Mouse (Mus musculus) left cerebral cortex, postnatal 10 days (tissue): Measurements from ENCODE around the gene Cpn2. TPM values are rescaled to one million over a fixed set of nuclear protein-coding genes. Genes with fewer than 3 reads are reported as not detected.
A peak's percentile ranks its signal among the peaks of the same experiment; 100 is the strongest.

Experiments
- DNase-seq, 2 experiments: peaks; one replicate each; pipeline ENCODE4 v3.0.0; 2021 to 2022; ENCODE audit warnings: low spot score in 2 of 2, mixed read lengths in 1 of 2; ENCODE audit errors: extremely low spot score in 1 of 2
- intact Hi-C: fragments of 180-260 bp; cut with DNase I; formaldehyde crosslinking; loops from one replicate; pipeline ENCODE4 v1.15.1; 2025
- total RNA-seq, 2 experiments: library from RNA; stranded (reverse); gene quantifications; 2 replicates each; pipeline ENCODE4 v1.2.3; 2021

Cpn2 gene
- total RNA-seq, result not detected

GRCm38 (mm10) chr16:30267359-30267758 lies at the start of gene Cpn2:
Gene Cpn2, minus strand, starts transcription at chr16:30267499.
- intact Hi-C loops, result no loop called here
- no peak for DNase-seq

DNA sequence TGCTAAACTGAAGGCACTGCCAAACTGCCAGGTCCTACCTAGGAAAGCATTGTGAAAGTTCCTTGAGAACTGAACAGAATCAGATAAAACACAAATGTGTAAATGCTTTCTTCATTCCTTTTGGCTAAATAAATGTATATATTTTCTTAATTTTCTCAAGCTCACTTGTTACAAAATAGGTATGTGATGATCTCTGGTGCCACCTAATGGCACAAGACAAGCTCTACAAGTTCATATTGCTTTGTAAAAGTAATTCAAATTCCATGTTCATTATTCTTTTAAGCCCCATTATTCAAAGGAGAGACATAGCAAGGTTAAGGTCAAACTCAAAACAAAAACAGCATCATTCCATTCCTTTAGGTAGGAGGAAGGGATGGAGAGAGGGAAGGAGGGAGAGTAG lies 46.9 kb upstream of the Cpn2 start:
- intact Hi-C loops, result loop anchor here (10.0 kb wide), 1 partner anchor 669 kb away; no protein-coding TSS in a partner anchor
- DNase-seq, result no peak

- no peak for DNase-seq
- intact Hi-C loops, result loop anchor here (10.0 kb wide), 1 partner anchor 666 kb away; no protein-coding TSS in a partner anchor
Measured at GRCm38 (mm10) chr16:30310647-30311046, 43.3 kb upstream of the Cpn2 start, which contains the start of gene Gp5. Gene Gp5, minus strand, starts transcription at chr16:30310779.

- no peak for DNase-seq
- intact Hi-C loops, result loop anchor here (10.0 kb wide), 1 partner anchor 665 kb away; no protein-coding TSS in a partner anchor
Measured at GRCm38 (mm10) chr16:30310171-30310515, 42.8 kb upstream of the Cpn2 start.

DNA sequence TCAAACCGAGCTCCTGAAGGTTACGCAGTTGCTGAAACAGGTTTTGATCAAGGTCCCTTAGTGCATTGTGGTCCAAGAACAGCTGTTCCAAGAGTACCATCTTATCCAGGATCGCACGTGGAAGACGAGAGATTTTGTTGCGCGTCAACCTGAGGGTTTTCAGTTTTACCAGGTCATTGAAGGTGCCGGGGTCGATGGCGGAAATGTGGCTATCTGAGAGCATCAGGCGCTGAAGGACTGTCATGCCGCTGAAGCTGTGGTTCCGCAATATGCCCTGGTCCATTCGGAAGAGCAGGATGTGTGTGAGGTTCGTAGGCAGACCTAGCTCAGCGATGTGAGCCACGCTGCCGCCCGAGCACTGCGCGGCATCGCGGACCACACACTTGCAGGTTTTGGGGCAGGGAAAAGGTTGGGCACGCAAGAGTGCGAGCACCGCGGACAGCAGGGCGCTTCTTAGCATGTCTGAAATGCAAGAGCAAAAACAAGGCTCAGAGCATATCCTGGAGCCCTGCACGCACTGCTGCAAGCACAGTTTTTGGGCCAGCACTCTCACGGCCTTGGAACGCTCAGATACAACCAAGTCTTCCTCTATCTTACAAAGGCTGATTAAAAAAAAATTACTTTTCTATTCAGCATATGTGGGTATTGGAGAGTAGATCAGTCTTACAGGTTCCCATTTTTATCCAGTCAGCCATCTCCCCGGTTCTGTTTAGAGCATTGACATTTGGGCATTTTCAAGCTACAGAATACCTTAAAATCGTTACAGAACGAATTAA lies 42.3 kb upstream of the Cpn2 start:
- no peak for DNase-seq

GRCm38 (mm10) chr16:30308616-30309394 lies 41.5 kb upstream of the Cpn2 start:
- intact Hi-C loops, result loop anchor here (5.0 kb wide), 1 partner anchor 57 kb away; no protein-coding TSS in a partner anchor
- peak in 1 of 2 experiments; percentile 69 for DNase-seq

More for the DNA sequence above, 42.3 kb upstream of the Cpn2 start:
- intact Hi-C loops, result loop anchor here (5.0 to 10.0 kb wide), 2 partner anchors 57 to 665 kb away; no protein-coding TSS in a partner anchor

DNA sequence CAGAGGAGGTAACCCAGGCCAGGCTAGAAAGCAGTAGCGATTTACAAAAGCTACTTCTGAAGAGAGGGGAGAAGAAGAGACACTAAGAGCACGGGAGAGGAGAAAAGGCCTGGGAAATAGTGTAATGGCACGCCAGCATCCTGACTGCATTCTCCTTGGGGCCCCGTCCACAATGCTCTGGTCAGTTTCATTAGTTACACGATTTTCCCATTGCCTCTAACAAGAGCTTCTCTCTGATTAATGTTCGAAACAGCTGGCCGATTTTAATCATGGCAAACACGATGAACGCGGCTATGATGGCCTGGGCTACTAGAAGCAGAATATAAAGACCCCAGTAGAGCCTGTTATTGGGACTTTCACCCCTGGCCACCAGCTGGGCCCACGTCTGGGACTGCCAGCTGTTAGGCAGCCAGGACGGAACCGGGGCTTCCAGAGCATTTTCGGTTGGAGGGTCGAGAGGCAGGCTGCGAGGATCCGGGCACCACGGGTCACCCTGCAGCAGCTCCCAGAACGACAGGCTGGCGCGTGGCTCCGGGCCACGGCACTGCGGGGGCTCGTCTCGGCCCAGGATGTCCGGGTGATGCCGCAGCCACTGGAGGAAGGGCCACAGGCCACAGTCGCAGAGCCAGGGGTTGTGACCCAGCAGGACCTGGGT lies 40.8 kb upstream of the Cpn2 start:
- intact Hi-C loops, result loop anchor here (5.0 kb wide), 1 partner anchor 56 kb away; no protein-coding TSS in a partner anchor
- peak in 1 of 2 experiments; percentile 47 for DNase-seq

GRCm38 (mm10) chr16:30307306-30307705 lies 40.0 kb upstream of the Cpn2 start:
- intact Hi-C loops, result loop anchor here (5.0 kb wide), 1 partner anchor 55 kb away; no protein-coding TSS in a partner anchor
- DNase-seq, result no peak

GRCm38 (mm10) chr16:30306102-30306501 lies 38.8 kb upstream of the Cpn2 start:
- no peak for DNase-seq
- intact Hi-C loops, result loop anchor here (5.0 kb wide), 1 partner anchor 54 kb away; no protein-coding TSS in a partner anchor

GRCm38 (mm10) chr16:30304236-30304635 lies 36.9 kb upstream of the Cpn2 start:
- intact Hi-C loops, result no loop called here

GRCm38 (mm10) chr16:30303411-30303810 lies 36.1 kb upstream of the Cpn2 start:
- intact Hi-C loops, result no loop called here
- DNase-seq, result no peak

More at GRCm38 (mm10) chr16:30304236-30304635, 36.9 kb upstream of the Cpn2 start:
- DNase-seq, result no peak

DNA sequence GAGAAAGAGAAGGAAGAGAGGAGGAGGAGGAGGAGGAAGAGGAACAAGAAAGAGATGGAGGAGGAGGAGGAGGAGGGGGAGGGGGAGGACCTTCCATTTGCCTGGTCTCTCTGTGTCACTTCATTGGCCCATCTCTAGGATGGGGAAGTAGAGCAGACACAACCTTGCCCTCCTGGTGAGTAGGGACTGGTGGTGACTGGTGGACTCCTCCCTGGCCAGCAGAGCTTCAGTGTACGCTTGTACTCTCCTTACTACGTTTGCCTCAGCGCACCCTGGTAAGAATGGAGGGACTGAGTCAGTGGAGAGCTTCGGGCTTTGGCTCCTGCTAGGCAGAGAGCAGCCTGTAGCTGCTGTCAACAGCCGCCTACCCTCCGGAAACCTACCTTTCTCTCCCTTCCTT lies 35.4 kb upstream of the Cpn2 start:
- intact Hi-C loops, result no loop called here

GRCm38 (mm10) chr16:30299711-30300277 lies 32.5 kb upstream of the Cpn2 start:
- DNase-seq, result no peak
- intact Hi-C loops, result no loop called here

More for the DNA sequence above, 35.4 kb upstream of the Cpn2 start:
- no peak for DNase-seq

GRCm38 (mm10) chr16:30297450-30297849 lies 30.2 kb upstream of the Cpn2 start:
- intact Hi-C loops, result no loop called here
- DNase-seq, result no peak

DNA sequence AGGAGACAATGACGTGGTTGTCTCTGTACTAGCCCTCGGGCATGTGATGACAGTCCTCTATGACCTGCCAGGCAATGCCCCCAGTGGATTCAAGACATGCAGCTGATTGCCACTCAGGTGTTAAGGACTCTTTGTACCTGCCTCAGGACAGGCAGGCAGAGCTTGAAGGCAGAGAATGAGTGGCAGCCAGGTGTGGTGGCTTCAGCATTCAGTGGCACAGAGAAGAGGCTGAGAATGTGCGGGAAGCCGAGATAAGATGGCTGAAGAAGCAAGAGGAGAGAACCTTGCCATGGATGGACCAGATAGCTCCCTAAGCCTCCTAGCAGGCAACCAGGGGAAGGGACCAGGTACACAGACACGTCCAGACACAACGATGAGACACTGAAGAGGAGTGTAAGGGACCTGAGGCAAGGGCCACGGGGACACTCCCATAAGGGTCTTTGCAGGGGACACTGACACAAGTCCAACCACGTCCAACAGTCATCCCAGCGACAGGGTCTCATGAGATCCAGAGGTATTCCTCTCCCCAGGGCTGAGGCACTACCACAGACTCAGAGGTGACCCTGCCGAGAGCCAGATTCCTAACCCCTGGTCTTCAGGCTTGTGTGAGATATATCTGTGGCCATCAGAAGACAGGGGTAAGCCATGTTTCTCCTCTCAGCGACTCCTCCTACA lies 29.4 kb upstream of the Cpn2 start:
- intact Hi-C loops, result no loop called here
- no peak for DNase-seq

GRCm38 (mm10) chr16:30295106-30295505 lies 27.8 kb upstream of the Cpn2 start:
- DNase-seq, result no peak
- intact Hi-C loops, result no loop called here

DNA sequence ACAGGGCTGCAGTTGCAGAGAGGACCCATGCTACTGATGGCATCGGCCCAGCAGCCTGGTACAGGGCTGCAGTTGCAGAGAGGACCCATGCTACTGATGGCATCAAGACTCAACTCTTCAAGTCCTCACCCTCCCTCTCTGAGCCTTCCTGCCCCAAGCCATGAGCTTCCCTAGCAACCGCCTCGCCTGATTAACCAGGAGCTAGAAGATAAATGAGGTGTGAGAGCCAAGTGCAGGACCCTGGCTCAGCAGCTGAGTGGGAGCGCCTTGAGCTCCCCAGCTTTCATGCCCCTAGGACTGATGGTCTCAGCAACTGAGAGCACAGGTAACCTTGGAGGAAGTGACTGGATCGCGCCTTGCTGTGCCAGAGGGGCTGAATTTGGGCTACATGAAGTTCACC lies 23.1 kb upstream of the Cpn2 start:
- intact Hi-C loops, result no loop called here
- DNase-seq, result no peak

- intact Hi-C loops, result no loop called here
- DNase-seq, result no peak
Measured at GRCm38 (mm10) chr16:30285701-30286100, 18.4 kb upstream of the Cpn2 start.
